Mouse (Mus musculus) midbrain, embryonic 13.5 days (tissue): ENCODE measurements around the gene Ccdc27. TPM values are rescaled to one million over a fixed set of nuclear protein-coding genes. Genes with fewer than 3 reads are reported as not detected.
A peak's percentile ranks its signal among the peaks of the same experiment; 100 is the strongest.

Experiments
- ATAC-seq: fragments of 200-750 bp; cut with Nextera tagmentation; 2 replicates; pipeline ENCODE4 v1.8.0; 2017; ENCODE audit warnings: mild to moderate bottlenecking, moderate TSS enrichment, moderate library complexity
- H3K27ac ChIP-seq: fragments of 300-500 bp; sonication (generic); 2 replicates; pipeline ENCODE4 v1.5.1; 2015; ENCODE audit warnings: inconsistent platforms, mild to moderate bottlenecking, moderate library complexity
- H3K27me3 ChIP-seq: fragments of 300-500 bp; sonication (generic); 2 replicates; pipeline ENCODE4 v1.6.1; 2015; ENCODE audit warnings: mild to moderate bottlenecking, inconsistent platforms
- H3K36me3 ChIP-seq: fragments of 300-500 bp; sonication (generic); 2 replicates; pipeline ENCODE4 v1.6.1; 2015; ENCODE audit warnings: mild to moderate bottlenecking, inconsistent platforms
- H3K4me1 ChIP-seq: fragments of 300-500 bp; sonication (generic); replicated peaks from 2 replicates; pipeline ENCODE4 v1.6.1; 2015; ENCODE audit warnings: inconsistent platforms
- H3K4me2 ChIP-seq: fragments of 300-500 bp; sonication (generic); replicated peaks from 2 replicates; pipeline ENCODE4 v1.6.1; 2015; ENCODE audit warnings: moderate library complexity, mild to moderate bottlenecking, inconsistent platforms
- H3K4me3 ChIP-seq: fragments of 300-500 bp; sonication (generic); replicated peaks from 2 replicates; pipeline ENCODE4 v1.5.1; 2015; ENCODE audit warnings: mild to moderate bottlenecking, inconsistent platforms
- H3K9ac ChIP-seq: fragments of 300-500 bp; sonication (generic); replicated peaks from 2 replicates; pipeline ENCODE4 v1.6.1; 2015; ENCODE audit warnings: mild to moderate bottlenecking, inconsistent platforms
- H3K9me3 ChIP-seq: fragments of 300-500 bp; sonication (generic); 2 replicates; pipeline ENCODE4 v1.6.1; 2016; ENCODE audit warnings: mild to moderate bottlenecking, inconsistent platforms
- WGBS: fragments of 180-500 bp; shearing (Covaris S2); methylation state at CpG from one replicate; pipeline ENCODE4 v1.1.7; 2015; 5-methylcytosine and 5-hydroxymethylcytosine counted together
- polyA plus RNA-seq: library from polyadenylated mRNA; unstranded; fragments of >200 nt; fragmentation: Nextera tagmentation; extraction: Ambion mirVana; gene quantifications from 2 replicates; pipeline ENCODE4 v1.2.1, GENCODE M21; 2015

The Ccdc27 gene
- polyA plus RNA-seq, 1 experiment from 2014 or later, result not detected

GRCm38 (mm10) chr4:154024729-154025521 lies 17.6 kb downstream of the Ccdc27 start:
- Histone ChIP-seq H3K4me2 (peak overlapping the region; percentile 56), H3K4me1 (peaks cover 24% of the 10 kb centered on the region), H3K4me3 (0 out of 2 replicates have a peak overlapping the region, but pooled peaks have one; percentile 32), H3K9me3 (no peaks in the 10 kb centered on the region), H3K27ac (no peak overlapping the region; the same call in 1 of the 2 replicates), H3K27me3 (peaks cover 44% of the 10 kb centered on the region), H3K36me3 (peaks cover 26% of the 10 kb centered on the region), H3K9ac (peak overlapping the region; percentile 50; the same call in 1 of the 2 replicates)
- whole genome bisulfite sequencing, result 41% methylated on average over 17 of the region's 17 CpGs
- no peak for ATAC-seq

DNA sequence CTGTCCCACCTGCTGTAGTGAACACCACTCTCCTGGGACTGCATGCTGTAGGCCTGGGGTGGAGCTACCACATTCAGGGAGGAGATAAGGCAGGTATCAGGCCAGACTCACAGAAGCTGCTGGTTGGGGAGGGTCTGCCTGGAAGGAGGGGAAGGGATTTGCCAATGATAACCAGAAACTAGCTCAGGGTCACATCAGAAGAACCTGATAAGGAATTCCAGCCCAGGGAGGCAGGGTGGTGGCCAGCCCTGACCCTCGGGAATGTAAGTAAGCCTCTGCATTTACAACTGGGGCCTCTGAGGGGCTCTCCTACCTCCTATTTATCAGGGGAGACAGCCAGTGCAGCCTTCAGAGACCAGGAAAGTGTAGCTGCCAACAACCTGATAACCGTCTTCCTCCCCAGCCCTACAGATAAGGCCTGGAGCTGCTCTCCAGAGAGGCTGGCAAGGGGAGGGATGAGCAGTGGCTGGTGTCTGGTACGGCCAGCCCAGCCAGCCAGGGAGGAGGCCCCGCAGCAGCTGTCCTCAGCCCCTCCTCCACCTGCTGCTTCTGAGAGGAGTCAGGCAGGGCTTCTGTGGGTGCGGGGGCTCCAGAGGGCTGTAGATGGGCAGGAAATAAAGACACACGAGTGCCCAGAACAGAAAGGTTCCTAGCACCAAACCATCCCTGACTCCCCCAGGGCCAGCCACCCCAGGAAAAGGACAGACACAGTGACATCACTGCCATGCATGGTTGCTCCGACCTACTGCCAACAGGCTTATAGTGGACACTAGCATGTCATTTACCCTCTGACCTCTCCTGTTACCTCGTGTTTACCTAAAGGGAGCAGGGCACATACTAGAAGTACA lies 18.5 kb downstream of the Ccdc27 start:
- WGBS, result 26% methylated on average over 8 of the region's 8 CpGs
- Histone ChIP-seq H3K27ac (no peak overlapping the region), H3K4me2 (no peak overlapping the region), H3K9me3 (no peaks in the 10 kb centered on the region), H3K4me1 (peaks cover 24% of the 10 kb centered on the region), H3K27me3 (peaks cover 44% of the 10 kb centered on the region), H3K4me3 (no peak overlapping the region), H3K9ac (0 out of 2 replicates have a peak overlapping the region, but pooled peaks have one; percentile 23), H3K36me3 (peaks cover 35% of the 10 kb centered on the region)
- no peak for ATAC-seq

DNA sequence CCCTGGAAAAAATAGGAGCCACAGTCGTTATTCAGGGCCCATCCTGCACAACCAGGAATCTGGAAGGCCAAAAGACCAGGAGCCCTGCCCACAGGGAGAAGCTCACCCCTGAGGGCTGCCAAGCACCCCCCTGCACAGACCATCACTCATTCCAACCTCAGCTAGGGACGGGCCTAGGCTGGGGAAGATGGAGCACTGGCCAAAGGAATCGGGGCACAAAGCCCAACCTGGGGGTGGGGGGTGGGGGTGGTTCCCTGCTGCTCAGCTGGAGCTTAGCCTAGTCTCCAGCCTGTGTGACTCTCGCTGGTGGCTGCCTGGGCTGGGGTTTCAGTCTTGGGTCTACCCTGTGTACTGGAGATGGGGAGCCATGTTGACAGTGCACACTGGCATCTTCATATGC lies 19.6 kb downstream of the Ccdc27 start:
- 0 out of 2 replicates have a peak, but pooled peaks have one; percentile 18 for ATAC-seq
- 23% methylated on average over 4 of the region's 4 CpGs for WGBS
- peaks cover 47% of the 10 kb centered on the region for H3K36me3 ChIP-seq
- H3K9ac ChIP-seq, result no peak overlapping the region
- no peak overlapping the region for H3K4me3 ChIP-seq
- H3K4me1 ChIP-seq, result peaks cover 24% of the 10 kb centered on the region
- H3K4me2 ChIP-seq, result no peak overlapping the region
- no peak overlapping the region for H3K27ac ChIP-seq
- peaks cover 44% of the 10 kb centered on the region for H3K27me3 ChIP-seq
- H3K9me3 ChIP-seq, result no peaks in the 10 kb centered on the region

- H3K4me3 ChIP-seq, result no peak overlapping the region
- peaks cover 24% of the 10 kb centered on the region for H3K4me1 ChIP-seq
- peaks cover 50% of the 10 kb centered on the region for H3K36me3 ChIP-seq
- no peaks in the 10 kb centered on the region for H3K9me3 ChIP-seq
- H3K27me3 ChIP-seq, result peaks cover 40% of the 10 kb centered on the region
- no peak overlapping the region for H3K9ac ChIP-seq
- 77% methylated on average over 4 of the region's 4 CpGs for WGBS
- H3K27ac ChIP-seq, result no peak overlapping the region
- 0 out of 2 replicates have a peak, but pooled peaks have one; percentile 4 for ATAC-seq
- no peak overlapping the region for H3K4me2 ChIP-seq
Measured at GRCm38 (mm10) chr4:154022407-154022806, 20.1 kb downstream of the Ccdc27 start.

DNA sequence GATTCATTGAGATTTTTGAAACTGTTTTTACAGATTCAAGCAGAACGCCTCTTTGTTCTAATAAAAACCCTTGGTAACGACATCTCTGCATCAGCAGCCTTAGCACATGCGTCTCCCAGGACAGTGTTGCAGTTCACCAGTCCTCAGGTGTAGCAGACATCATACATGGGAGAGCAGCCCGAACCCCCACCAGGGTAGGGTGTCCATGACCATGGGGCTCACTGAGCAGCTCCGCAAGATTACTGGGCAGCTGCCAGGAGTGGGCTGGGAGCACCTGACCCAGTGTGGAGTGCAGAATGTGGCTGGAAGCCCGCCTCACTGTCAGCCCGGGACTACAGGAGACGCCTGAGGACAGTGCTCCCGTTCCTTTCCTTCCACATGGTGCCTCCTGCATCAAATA lies 21.0 kb downstream of the Ccdc27 start:
- peaks cover 60% of the 10 kb centered on the region for H3K36me3 ChIP-seq
- no peak for ATAC-seq
- no peaks in the 10 kb centered on the region for H3K9me3 ChIP-seq
- no peak overlapping the region for H3K27ac ChIP-seq
- peaks cover 30% of the 10 kb centered on the region for H3K27me3 ChIP-seq
- 94% methylated on average over 9 of the region's 9 CpGs for WGBS
- no peak overlapping the region for H3K4me3 ChIP-seq
- no peak overlapping the region for H3K9ac ChIP-seq
- H3K4me1 ChIP-seq, result peaks cover 24% of the 10 kb centered on the region
- H3K4me2 ChIP-seq, result no peak overlapping the region

GRCm38 (mm10) chr4:154019571-154019970 lies 22.9 kb downstream of the Ccdc27 start:
- H3K36me3 ChIP-seq, result peaks cover 79% of the 10 kb centered on the region
- H3K4me1 ChIP-seq, result peaks cover 7% of the 10 kb centered on the region; the same call in 1 of the 2 replicates
- H3K4me2 ChIP-seq, result no peak overlapping the region
- H3K27me3 ChIP-seq, result peaks cover 12% of the 10 kb centered on the region
- no peak overlapping the region for H3K9ac ChIP-seq
- ATAC-seq, result no peak
- WGBS, result 78% methylated on average over 7 of the region's 7 CpGs
- H3K27ac ChIP-seq, result no peak overlapping the region
- H3K9me3 ChIP-seq, result no peaks in the 10 kb centered on the region
- H3K4me3 ChIP-seq, result no peak overlapping the region

DNA sequence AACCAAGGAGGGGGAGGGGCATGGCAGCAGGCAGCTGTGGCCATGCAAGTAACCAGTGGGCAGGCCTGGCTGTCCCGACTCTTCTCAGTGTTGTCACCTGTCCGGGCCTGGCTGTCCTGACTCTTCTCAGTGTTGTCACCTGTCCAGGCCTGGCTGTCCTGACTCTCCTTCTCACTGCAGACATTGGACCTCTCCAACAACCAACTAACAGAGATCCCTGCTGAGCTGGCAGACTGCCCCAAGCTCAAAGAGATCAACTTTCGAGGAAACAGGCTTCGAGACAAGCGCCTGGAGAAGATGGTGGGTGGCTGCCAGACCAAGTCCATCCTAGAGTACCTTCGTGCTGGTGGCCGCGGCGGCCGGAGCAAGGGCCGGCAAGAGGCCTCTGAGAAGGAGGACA lies 27.0 kb downstream of the Ccdc27 start:
- ATAC-seq, result no peak
- peaks cover 65% of the 10 kb centered on the region for H3K36me3 ChIP-seq

GRCm38 (mm10) chr4:154012132-154012882 lies 30.2 kb downstream of the Ccdc27 start:
- WGBS, result 3% methylated on average over 55 of the region's 55 CpGs
- H3K9me3 ChIP-seq, result no peaks in the 10 kb centered on the region
- peak overlapping the region; percentile 100 for H3K4me3 ChIP-seq
- peak overlapping the region; percentile 64 for H3K27ac ChIP-seq
- H3K4me2 ChIP-seq, result peak overlapping the region; percentile 100
- H3K4me1 ChIP-seq, result peaks cover 33% of the 10 kb centered on the region
- no peaks in the 10 kb centered on the region for H3K27me3 ChIP-seq
- no peak for ATAC-seq
- peaks cover 36% of the 10 kb centered on the region for H3K36me3 ChIP-seq
- peak overlapping the region; percentile 99 for H3K9ac ChIP-seq

More for the DNA sequence above, 27.0 kb downstream of the Ccdc27 start:
- H3K27me3 ChIP-seq, result no peaks in the 10 kb centered on the region
- H3K4me2 ChIP-seq, result no peak overlapping the region
- no peaks in the 10 kb centered on the region for H3K9me3 ChIP-seq
- H3K4me3 ChIP-seq, result no peak overlapping the region
- no peak overlapping the region for H3K27ac ChIP-seq
- no peak overlapping the region for H3K9ac ChIP-seq
- peaks cover 33% of the 10 kb centered on the region for H3K4me1 ChIP-seq
- 95% methylated on average over 11 of the region's 11 CpGs for WGBS

DNA sequence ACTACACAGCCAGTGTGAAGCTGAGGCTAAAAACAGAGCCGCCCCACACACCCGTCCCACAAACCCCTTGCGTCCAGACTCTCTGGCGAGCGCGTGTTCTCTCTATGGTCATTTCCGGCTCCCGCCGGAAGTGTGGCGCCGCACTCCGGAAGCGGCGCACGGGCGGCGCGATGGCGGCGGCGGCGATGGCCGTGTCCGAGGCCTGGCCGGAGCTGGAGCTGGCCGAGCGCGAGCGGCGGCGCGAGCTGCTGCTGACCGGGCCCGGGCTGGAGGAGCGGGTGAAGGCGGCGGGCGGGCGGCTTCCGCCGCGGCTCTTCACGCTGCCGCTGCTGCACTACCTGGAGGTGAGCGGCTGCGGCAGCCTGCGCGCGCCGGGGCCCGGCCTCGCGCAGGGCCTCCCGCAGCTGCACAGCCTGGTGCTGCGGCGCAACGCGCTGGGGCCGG lies 30.8 kb downstream of the Ccdc27 start, which contains the start of gene Lrrc47:
Lrrc47 (plus strand) TSS at position 86 of the 444 bp plus-strand sequence.
- Histone ChIP-seq H3K4me2 (peak within 1 kb of the TSS; percentile 100), H3K36me3 (peaks cover 36% of the 10 kb centered on the region), H3K4me1 (peaks cover 33% of the 10 kb centered on the region), H3K4me3 (peak within 1 kb of the TSS; percentile 100), H3K27ac (peak within 1 kb of the TSS; percentile 64), H3K9ac (peak within 1 kb of the TSS; percentile 99), H3K27me3 (no peaks in the 10 kb centered on the region), H3K9me3 (no peaks in the 10 kb centered on the region)
- under 1% methylated on average over 40 of the region's 59 CpGs for WGBS
- peak; percentile 97 for ATAC-seq

- Histone ChIP-seq H3K9ac (peak overlapping the region; percentile 99), H3K36me3 (peaks cover 36% of the 10 kb centered on the region), H3K27ac (0 out of 2 replicates have a peak overlapping the region, but pooled peaks have one; percentile 40), H3K4me2 (peak overlapping the region; percentile 100), H3K4me3 (peak overlapping the region; percentile 100), H3K27me3 (no peaks in the 10 kb centered on the region), H3K9me3 (no peaks in the 10 kb centered on the region), H3K4me1 (peaks cover 33% of the 10 kb centered on the region)
- no peak; the same call in 1 of the 2 replicates for ATAC-seq
- 28% methylated on average over 13 of the region's 13 CpGs for WGBS
Measured at GRCm38 (mm10) chr4:154010907-154011645, 31.4 kb downstream of the Ccdc27 start.

- no peaks in the 10 kb centered on the region for H3K9me3 ChIP-seq
- no peak overlapping the region for H3K4me3 ChIP-seq
- WGBS, result 80% methylated on average over 4 of the region's 4 CpGs
- no peak overlapping the region for H3K27ac ChIP-seq
- no peak overlapping the region for H3K9ac ChIP-seq
- H3K4me1 ChIP-seq, result peaks cover 16% of the 10 kb centered on the region
- peaks cover 46% of the 10 kb centered on the region for H3K36me3 ChIP-seq
- no peak overlapping the region for H3K4me2 ChIP-seq
- H3K27me3 ChIP-seq, result no peaks in the 10 kb centered on the region
- ATAC-seq, result no peak
Measured at GRCm38 (mm10) chr4:154007759-154008158, 34.7 kb downstream of the Ccdc27 start.
